Mouse (Mus musculus) cerebellum, adult 18-20 months (tissue): Measurements from ENCODE around the gene Hoxa9.

Experiments
- DNase-seq, 2 experiments: peaks; one replicate each; pipeline ENCODE4 v3.0.0; 2021

Gene Hoxa9

GRCm38 (mm10) chr6:52215070-52215469, 15.8 kb downstream of the Hoxa9 start:
- no peak for DNase-seq

DNA sequence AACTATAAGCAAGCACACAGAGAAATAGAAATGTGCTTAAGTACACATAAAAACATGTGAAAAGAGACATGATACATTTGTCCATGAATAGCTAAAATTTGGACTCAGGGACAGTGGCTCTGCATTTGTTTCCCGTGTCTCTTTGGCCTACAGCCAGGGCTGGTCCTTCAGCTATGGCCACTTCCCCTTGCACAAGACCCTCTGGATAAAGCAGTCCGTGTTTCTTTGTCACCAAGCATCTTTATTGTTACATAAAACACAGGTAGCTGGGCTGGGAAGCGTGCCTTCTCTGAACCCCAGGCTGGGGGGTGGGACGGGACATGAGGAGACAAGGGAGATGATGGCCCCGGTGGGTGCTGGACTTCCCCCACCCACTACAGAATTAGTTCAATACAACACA, 16.6 kb downstream of the Hoxa9 start:
- DNase-seq = no peak

GRCm38 (mm10) chr6:52213119-52213986, 17.5 kb downstream of the Hoxa9 start, which contains the start of the genes Hoxa3 and Gm28308:
Gene Hoxa3 (minus strand): TSS chr6:52213336.
Gene Gm28308 (minus strand): TSS chr6:52213339.
- no peak for DNase-seq

DNA sequence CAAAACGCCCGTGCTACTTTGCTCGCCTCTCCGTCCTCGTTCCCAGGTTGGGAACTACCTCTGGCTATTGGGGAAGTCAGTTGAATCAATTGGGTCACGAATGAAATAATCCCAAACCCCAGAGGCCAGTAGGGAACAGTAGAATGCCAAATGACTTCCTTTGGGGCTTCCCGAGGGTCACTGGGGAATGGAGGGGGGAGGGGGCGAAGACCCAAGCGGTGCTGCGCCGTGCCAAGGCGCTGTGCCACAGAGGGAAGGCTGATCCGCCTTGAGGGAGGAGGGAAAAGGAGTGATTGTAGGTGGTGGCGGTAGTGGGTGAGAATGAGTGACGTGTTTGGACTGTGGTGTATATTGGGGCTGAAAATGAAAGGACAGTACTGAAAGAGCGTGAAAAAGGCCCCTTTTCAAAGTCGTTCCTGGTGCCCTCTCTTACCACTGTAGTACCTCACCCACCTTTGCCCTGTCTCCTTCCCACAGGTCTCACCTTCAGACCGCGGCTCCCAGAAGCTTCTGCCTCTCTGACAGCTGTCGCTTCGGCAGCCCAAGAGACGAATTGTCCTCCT, 18.3 kb downstream of the Hoxa9 start:
- DNase-seq = no peak

DNA sequence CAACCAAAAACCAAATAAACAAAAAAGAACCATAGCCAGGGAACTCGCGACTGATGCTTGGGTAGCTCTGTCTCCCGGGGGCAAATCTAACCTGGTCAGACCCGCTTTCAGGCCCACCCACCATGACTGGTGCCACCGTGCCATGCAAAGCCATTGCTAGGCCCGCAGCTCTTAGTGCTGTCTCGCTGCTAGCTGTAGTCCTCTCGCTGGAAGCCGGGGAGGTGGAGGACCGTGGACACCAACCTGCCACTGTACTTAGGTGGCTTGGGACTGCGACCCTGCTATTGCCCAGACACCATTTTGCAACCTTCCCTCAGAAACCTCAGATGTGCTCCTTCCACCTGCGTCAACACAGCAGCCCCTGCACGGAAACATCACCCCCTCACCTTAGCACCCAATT, 18.9 kb downstream of the Hoxa9 start:
- no peak for DNase-seq

DNA sequence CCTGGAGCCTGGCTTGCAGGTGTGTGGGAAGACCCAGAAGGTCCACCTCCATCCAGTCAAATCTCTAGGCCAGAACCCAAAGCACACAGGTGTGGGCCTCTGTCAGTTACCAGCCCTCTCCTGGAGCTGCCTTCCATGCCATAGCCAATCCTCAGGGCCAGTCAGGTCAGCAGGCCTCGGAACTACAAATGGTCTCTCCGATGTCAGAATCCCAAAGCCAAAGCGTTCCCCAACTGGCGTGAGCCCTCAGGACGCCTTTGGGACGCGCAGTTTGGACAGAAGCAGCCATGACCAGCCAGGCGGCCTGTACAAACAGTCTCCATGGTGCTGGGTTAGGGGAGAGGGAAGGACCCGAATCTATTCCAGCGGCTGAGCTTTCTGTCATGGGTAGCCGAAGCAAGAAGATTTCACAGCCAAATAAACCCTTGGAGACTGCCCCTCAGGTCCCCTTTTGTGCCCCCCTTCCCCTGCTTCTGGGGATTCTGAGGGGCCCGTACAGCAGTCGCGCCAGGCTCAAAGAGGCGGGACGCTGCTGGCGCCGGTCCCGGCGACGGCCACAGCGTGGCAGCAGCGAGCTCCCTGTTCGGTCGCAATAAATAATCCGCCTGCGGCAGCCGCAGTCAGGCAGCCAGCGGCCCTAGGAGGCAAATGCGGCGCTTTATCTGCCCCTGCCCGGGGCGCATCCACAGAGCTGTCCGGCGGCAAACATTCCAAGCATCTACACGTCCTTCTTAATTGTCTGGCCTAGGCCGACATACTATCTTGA, 19.5 kb downstream of the Hoxa9 start:
- peak; percentile 49 to 69 for DNase-seq

DNA sequence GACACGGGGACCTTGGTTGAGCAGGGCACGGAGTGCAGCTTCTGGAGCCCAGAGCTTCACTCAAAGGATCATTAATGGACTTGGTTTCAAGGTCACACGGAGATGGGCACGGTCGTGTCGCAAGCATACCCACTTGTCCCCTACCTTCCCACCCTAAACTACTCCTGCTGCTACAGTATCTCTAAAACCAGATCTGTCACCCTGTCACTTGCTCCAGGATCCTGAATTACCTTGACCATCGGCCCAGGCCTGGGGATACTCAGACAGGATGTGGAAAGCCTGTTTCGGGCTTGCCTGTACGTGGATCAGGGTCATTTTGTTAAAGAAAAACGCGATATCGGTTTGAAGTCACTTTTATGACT, 21.2 kb downstream of the Hoxa9 start:
- DNase-seq = no peak

- no peak for DNase-seq
These were observed 21.8 kb downstream of the Hoxa9 start for GRCm38 (mm10) chr6:52208868-52209684.

- no peak for DNase-seq
These were observed 22.6 kb downstream of the Hoxa9 start, which contains the start of gene Hoxa6 for GRCm38 (mm10) chr6:52208072-52208867. Gene Hoxa6 (minus strand): TSS chr6:52208722.

GRCm38 (mm10) chr6:52207684-52207976, 23.3 kb downstream of the Hoxa9 start:
- no peak for DNase-seq

GRCm38 (mm10) chr6:52206882-52207683, 23.8 kb downstream of the Hoxa9 start:
- DNase-seq = no peak

GRCm38 (mm10) chr6:52205638-52206621, 25.0 kb downstream of the Hoxa9 start:
- no peak for DNase-seq

- DNase-seq = no peak
These were observed 25.7 kb downstream of the Hoxa9 start for GRCm38 (mm10) chr6:52205221-52205620.

- no peak for DNase-seq
These were observed 26.7 kb downstream of the Hoxa9 start, which contains the start of gene Hoxa5 for GRCm38 (mm10) chr6:52204050-52204752. Gene Hoxa5 (minus strand): TSS chr6:52204587.

DNA sequence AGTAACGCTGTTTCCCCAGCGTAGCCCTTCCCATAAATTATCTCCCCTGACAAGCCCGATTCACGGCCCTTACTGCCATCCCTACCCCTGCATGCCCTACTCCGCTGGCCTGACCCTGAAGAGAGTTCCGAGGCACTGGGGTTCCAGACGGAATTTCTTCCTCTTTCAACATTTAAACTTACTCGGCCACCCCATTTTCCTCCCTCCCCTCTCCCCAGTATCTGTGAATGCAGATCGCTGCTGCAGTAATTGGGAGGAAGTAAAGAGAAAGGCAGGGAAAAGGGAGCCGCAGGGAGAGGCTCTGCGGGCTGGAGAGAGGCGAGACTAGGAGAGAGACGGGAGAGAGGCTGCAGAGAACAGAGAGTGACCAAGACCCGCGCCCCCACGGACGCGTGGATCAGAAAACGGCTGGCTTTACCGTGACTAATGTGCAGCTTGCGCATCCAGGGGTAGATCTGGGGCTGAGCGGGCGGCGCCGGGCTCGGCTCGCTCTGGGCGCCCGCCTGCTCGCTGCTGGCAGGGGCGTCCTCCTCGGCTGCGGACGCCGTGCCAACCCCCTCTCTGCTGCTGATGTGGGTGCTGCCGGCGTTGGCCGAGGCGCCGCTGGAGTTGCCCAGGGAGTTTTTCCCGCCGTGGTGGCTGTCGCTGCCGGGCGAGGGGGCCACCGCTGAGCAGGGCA, 27.4 kb downstream of the Hoxa9 start:
- no peak for DNase-seq

DNA sequence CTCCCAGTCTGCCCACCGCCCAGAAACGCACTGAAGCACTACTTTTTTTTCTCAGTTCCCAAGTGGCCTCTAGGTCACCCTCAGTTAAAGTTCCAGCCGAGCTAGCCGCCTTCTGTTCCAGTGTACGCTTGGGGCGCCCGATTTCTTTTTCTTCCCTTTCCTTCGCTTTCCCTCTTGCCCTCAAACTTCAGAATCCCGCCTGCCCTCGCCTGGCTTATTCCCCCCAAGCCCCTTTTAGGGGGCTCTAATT, 27.8 kb downstream of the Hoxa9 start:
- no peak for DNase-seq

DNA sequence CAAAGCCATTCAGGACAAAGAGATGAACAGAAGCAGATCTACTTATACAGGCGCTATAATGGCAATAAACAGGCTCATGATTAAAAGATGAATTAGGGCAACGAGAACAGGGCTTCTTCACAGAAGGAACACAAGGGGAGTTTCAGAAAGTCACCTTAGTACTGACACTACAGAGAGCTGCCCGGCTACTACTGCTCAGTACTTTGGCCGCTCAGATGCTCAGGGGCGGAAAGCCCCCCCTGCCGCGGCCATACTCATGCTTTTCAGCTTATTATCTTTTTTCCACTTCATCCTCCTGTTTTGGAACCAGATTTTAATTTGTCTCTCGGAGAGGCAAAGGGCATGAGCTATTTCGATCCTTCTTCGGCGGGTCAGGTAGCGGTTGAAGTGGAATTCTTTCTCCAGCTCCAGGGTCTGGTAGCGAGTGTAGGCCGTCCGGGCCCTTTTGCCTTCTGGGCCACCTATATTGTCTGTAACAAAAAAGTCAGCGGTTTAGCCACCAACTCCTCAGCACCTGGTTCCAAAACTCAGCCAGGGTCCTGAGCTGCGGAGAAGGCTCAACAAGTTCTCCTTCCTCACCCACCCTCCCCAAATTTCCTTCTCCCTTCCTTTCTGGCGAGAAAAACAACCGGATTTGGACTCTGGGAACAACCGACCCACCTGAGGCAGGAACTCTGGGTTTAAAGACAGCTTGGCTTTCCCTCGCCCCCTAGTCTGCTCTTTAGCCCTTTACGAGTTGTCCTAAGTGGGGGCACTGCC, 28.3 kb downstream of the Hoxa9 start:
- DNase-seq = no peak

DNA sequence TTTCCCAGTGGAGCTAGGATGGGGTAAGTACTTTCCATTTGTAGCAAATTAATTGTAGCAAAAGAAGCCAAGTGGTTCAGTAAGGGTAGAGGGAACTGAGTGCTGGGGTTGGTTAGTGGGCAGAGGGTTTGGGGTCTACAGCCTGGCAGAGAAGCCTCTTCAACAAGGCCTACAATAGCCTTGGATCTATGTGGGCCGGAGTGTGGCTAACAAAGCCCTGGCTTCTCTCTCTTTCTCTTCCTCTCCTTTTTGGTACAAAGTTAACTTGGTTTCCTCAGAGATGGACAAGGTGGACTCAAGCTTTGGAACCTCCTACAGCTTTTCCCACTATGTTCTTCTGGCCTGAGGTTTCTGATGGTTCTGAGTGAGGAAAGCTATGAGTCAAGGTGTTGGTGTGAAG, 29.6 kb downstream of the Hoxa9 start:
- no peak for DNase-seq
